Mouse (Mus musculus) heart, adult 2 months (tissue): ENCODE results near the gene Gm10337. TPM values are rescaled to one million over a fixed set of nuclear protein-coding genes. Genes with fewer than 3 reads are reported as not detected.

Experiments used
- DNase-seq, 2 experiments: peaks; one replicate each; pipeline ENCODE4 v3.0.0; 2021
- H3K27ac ChIP-seq: fragments of 200-600 bp; 2 replicates; pipeline ENCODE4 v1.8.1; 2022
- H3K27me3 ChIP-seq: fragments of 200-500 bp; 2 replicates; pipeline ENCODE4 v1.6.1; 2012; ENCODE audit warnings: mild to moderate bottlenecking, low read length, inconsistent platforms, mixed read lengths; ENCODE audit not compliant: control insufficient read depth, insufficient read depth
- H3K36me3 ChIP-seq: fragments of 200-500 bp; 2 replicates; pipeline ENCODE4 v1.6.1; 2012; ENCODE audit warnings: low read length, inconsistent platforms; ENCODE audit not compliant: control insufficient read depth, insufficient read depth
- H3K4me1 ChIP-seq: fragments of 200-500 bp; 2 replicates; pipeline ENCODE4 v1.6.1; 2011; ENCODE audit warnings: low read length; ENCODE audit not compliant: control insufficient read depth, insufficient read depth
- H3K4me3 ChIP-seq: fragments of 200-600 bp; 2 replicates; pipeline ENCODE4 v1.8.1; 2022
- H3K79me2 ChIP-seq: fragments of 200-500 bp; replicated peaks from 2 replicates; pipeline ENCODE4 v1.6.1; 2012; ENCODE audit warnings: mild to moderate bottlenecking, inconsistent platforms, low read length, moderate library complexity, mixed read lengths; ENCODE audit not compliant: control insufficient read depth, insufficient read depth
- H3K9ac ChIP-seq: fragments of 200-500 bp; 2 replicates; pipeline ENCODE4 v1.6.1; 2012; ENCODE audit warnings: low read depth, mild to moderate bottlenecking, control low read depth, inconsistent platforms, low read length, mixed read lengths
- CTCF ChIP-seq: fragments of 200-600 bp; IDR thresholded peaks from 2 replicates; pipeline ENCODE4 v1.8.1; 2022; ENCODE audit warnings: antibody characterized with exemption, mild to moderate bottlenecking, moderate library complexity
- EP300 ChIP-seq: fragments of 200-500 bp; IDR thresholded peaks from 2 replicates; pipeline ENCODE4 v1.6.1; 2011; ENCODE audit warnings: low read depth, low read length, control low read depth; ENCODE audit not compliant: insufficient read depth
- POLR2A ChIP-seq: fragments of 200-500 bp; IDR thresholded peaks from 2 replicates; pipeline ENCODE4 v1.6.1; 2011; ENCODE audit warnings: mild to moderate bottlenecking, low read depth, low read length, control low read depth; ENCODE audit not compliant: insufficient read depth
- WGBS: fragments of 180-500 bp; shearing (Covaris S2); methylation state at CpG from one replicate; pipeline ENCODE4 v1.1.7; 2018; 5-methylcytosine and 5-hydroxymethylcytosine counted together
- intact Hi-C: fragments of 180-260 bp; cut with DNase I; formaldehyde crosslinking; loops from one replicate; pipeline ENCODE4 v1.15.1; 2025
- polyA plus RNA-seq: library from polyadenylated mRNA; depleted of rRNA; stranded (reverse); fragments of >200 nt; gene quantifications from 2 replicates; pipeline ENCODE4 v1.2.3, GENCODE M21; 2012
- total RNA-seq, 2 experiments: library from RNA; stranded (reverse); gene quantifications; 2 replicates each; pipeline ENCODE4 v1.2.3; 2021

The Gm10337 gene
- total and polyA plus RNA-seq, 3 experiments = not detected

GRCm38 (mm10) chr15:102506464-102506830, 2.9 kb downstream of the Gm10337 start:
- DNase-seq = no peak
- Histone ChIP-seq H3K4me3 (no peak overlapping the region), H3K9ac (no peak overlapping the region), H3K27me3 (no peaks in the 10 kb centered on the region), H3K79me2 (no peaks in the 10 kb centered on the region), H3K27ac (no peak overlapping the region), H3K4me1 (no peaks in the 10 kb centered on the region; the same call in 1 of the 2 replicates), H3K36me3 (no peaks in the 10 kb centered on the region)
- no peak for TF ChIP-seq CTCF
- TF ChIP-seq EP300 = no peak
- TF ChIP-seq POLR2A = no peak
- 29% methylated on average over 2 of the region's 2 CpGs for WGBS
- intact Hi-C loops = no loop called here

GRCm38 (mm10) chr15:102506864-102507263, 3.3 kb downstream of the Gm10337 start:
- intact Hi-C loops = no loop called here
- Histone ChIP-seq H3K79me2 (no peaks in the 10 kb centered on the region), H3K4me1 (no peaks in the 10 kb centered on the region; the same call in 1 of the 2 replicates), H3K27me3 (no peaks in the 10 kb centered on the region), H3K4me3 (no peak overlapping the region), H3K27ac (no peak overlapping the region), H3K36me3 (no peaks in the 10 kb centered on the region), H3K9ac (no peak overlapping the region)
- whole genome bisulfite sequencing = 97% methylated on average over 1 of the region's 1 CpGs
- TF ChIP-seq CTCF (no peak), EP300 (no peak), POLR2A (no peak)
- no peak for DNase-seq

- Histone ChIP-seq H3K36me3 (no peaks in the 10 kb centered on the region), H3K27me3 (no peaks in the 10 kb centered on the region), H3K4me3 (no peak overlapping the region), H3K9ac (no peak overlapping the region), H3K79me2 (no peaks in the 10 kb centered on the region), H3K27ac (no peak overlapping the region), H3K4me1 (no peaks in the 10 kb centered on the region; the same call in 1 of the 2 replicates)
- TF ChIP-seq POLR2A (no peak), EP300 (no peak), CTCF (no peak)
- no peak for DNase-seq
- intact Hi-C loops = no loop called here
Observed at GRCm38 (mm10) chr15:102507561-102507960, 4.0 kb downstream of the Gm10337 start.

- Histone ChIP-seq H3K79me2 (no peaks in the 10 kb centered on the region), H3K4me3 (no peak overlapping the region), H3K4me1 (no peaks in the 10 kb centered on the region; the same call in 1 of the 2 replicates), H3K9ac (no peak overlapping the region), H3K27ac (no peak overlapping the region), H3K27me3 (no peaks in the 10 kb centered on the region), H3K36me3 (no peaks in the 10 kb centered on the region)
- intact Hi-C loops = no loop called here
- TF ChIP-seq CTCF = no peak
- no peak for TF ChIP-seq EP300
- no peak for TF ChIP-seq POLR2A
- no peak for DNase-seq
- 76% methylated on average over 3 of the region's 3 CpGs for WGBS
Observed at GRCm38 (mm10) chr15:102508336-102508735, 4.8 kb downstream of the Gm10337 start.

GRCm38 (mm10) chr15:102510110-102510509, 6.6 kb downstream of the Gm10337 start:
- peak overlapping the region; percentile 79 for H3K9ac ChIP-seq
- TF ChIP-seq EP300 (no peak), CTCF (no peak), POLR2A (no peak)
- H3K79me2 ChIP-seq = no peaks in the 10 kb centered on the region
- no peaks in the 10 kb centered on the region for H3K27me3 ChIP-seq
- H3K4me1 ChIP-seq = no peaks in the 10 kb centered on the region; the same call in 1 of the 2 replicates
- intact Hi-C loops = no loop called here
- DNase-seq = no peak
- peak overlapping the region; percentile 70 for H3K4me3 ChIP-seq
- peak overlapping the region; percentile 10; the same call in 1 of the 2 replicates for H3K27ac ChIP-seq
- H3K36me3 ChIP-seq = no peaks in the 10 kb centered on the region
- WGBS = 15% methylated on average over 9 of the region's 9 CpGs

GRCm38 (mm10) chr15:102510590-102511284, 7.2 kb downstream of the Gm10337 start:
- peak overlapping the region; percentile 18; the same call in 1 of the 2 replicates for H3K27ac ChIP-seq
- H3K9ac ChIP-seq = peak overlapping the region; percentile 79
- no peaks in the 10 kb centered on the region for H3K36me3 ChIP-seq
- no peaks in the 10 kb centered on the region for H3K79me2 ChIP-seq
- H3K27me3 ChIP-seq = no peaks in the 10 kb centered on the region
- peak overlapping the region; percentile 70 for H3K4me3 ChIP-seq
- no peaks in the 10 kb centered on the region; the same call in 1 of the 2 replicates for H3K4me1 ChIP-seq
- intact Hi-C loops = no loop called here
- TF ChIP-seq EP300 (peak; percentile 36; the same call in 1 of the 2 replicates), CTCF (no peak), POLR2A (peak; percentile 41)
- DNase-seq = peak; percentile 84 to 85
- WGBS = 3% methylated on average over 34 of the region's 34 CpGs
